8 mouse cellular contexts compared by ENCODE assay signal in genomic region chr13:43304018-43304431, GRCm38 (mm10). TPM values are rescaled to one million over a fixed set of nuclear protein-coding genes. Genes with fewer than 3 reads are reported as not detected.
DNase-seq lines count a peak whose midpoint lies in the region; ATAC-seq and TF ChIP-seq lines count a peak whose summit lies in the region.

Gene Gfod1 (minus strand): TSS chr13:43304172.

- WGBS in forebrain, embryonic 12.5 days = 1% methylated on average over 49 of the region's 53 CpGs
- under 1% methylated on average over 50 of the region's 53 CpGs for WGBS in heart, postnatal 0 days
- under 1% methylated on average over 53 of the region's 53 CpGs for WGBS in liver, embryonic 16.5 days (ENCODE audit: insufficient replicate concordance)
- WGBS in neural tube, embryonic 13.5 days = under 1% methylated on average over 53 of the region's 53 CpGs

- H3K36me3 ChIP-seq in forebrain, embryonic 12.5 days (replicated peaks) = no peaks in the 10 kb centered on the region
- no peaks in the 10 kb centered on the region for H3K36me3 ChIP-seq in heart, postnatal 0 days (replicated peaks; ENCODE audit: control insufficient read depth, insufficient read depth, low read length)
- H3K36me3 ChIP-seq in liver, embryonic 16.5 days (ENCODE audit: control insufficient read depth, insufficient read depth) = no peaks in the 10 kb centered on the region
- H3K36me3 ChIP-seq in neural tube, embryonic 13.5 days = no peaks in the 10 kb centered on the region
- no peaks in the 10 kb centered on the region for H3K36me3 ChIP-seq in testis, adult 2 months (ENCODE audit: control insufficient read depth, insufficient read depth, low read length)

- peak; percentile 96 for ATAC-seq in forebrain, embryonic 12.5 days (ENCODE audit: low FRiP score)
- ATAC-seq in heart, postnatal 0 days (ENCODE audit: insufficient read depth, low read depth) = peak; percentile 97
- ATAC-seq in liver, embryonic 16.5 days (ENCODE audit: low read depth) = peak; percentile 97
- ATAC-seq in neural tube, embryonic 13.5 days (ENCODE audit: low read depth) = peak; percentile 94

- peak; percentile 88 to 93 for DNase-seq in CD8-positive naive resting alpha-beta T cell, adult 2 months (ENCODE audit: low read depth in 2 of 2, low spot score in 2 of 2)
- DNase-seq in c-Kit-positive CD71-positive TER-119-negative erythroid progenitor cells, embryonic 14.5 days (ENCODE audit: low read depth) = peak; percentile 84
- DNase-seq in heart, postnatal 0 days (ENCODE audit: low spot score) = peak; percentile 98
- peak; percentile 95 to 97 for DNase-seq in kidney, postnatal 4 days

- peak within 1 kb of the TSS; percentile 99 for H3K4me2 ChIP-seq in forebrain, embryonic 12.5 days
- peak within 1 kb of the TSS; percentile 99 for H3K4me2 ChIP-seq in heart, postnatal 0 days (ENCODE audit: low read depth, low read length)
- H3K4me2 ChIP-seq in liver, embryonic 16.5 days (ENCODE audit: low read depth, low read length) = peak within 1 kb of the TSS; percentile 93
- H3K4me2 ChIP-seq in neural tube, embryonic 13.5 days = peak within 1 kb of the TSS; percentile 68

- TF ChIP-seq CTCF in heart, postnatal 0 days (IDR thresholded peaks at IDR 0.05; ENCODE audit: low read depth) = peak; percentile 42
- no peak for TF ChIP-seq CTCF in testis, adult 2 months (IDR thresholded peaks at IDR 0.05; ENCODE audit: control insufficient read depth, insufficient read depth, insufficient replicate concordance, low read depth, low read length)

- TF ChIP-seq POLR2A in testis, adult 2 months (IDR thresholded peaks at IDR 0.05; ENCODE audit: control insufficient read depth, low read depth, low read length) = 0 out of 2 replicates have a peak, but pooled peaks have one; percentile 13

- peaks cover 61% of the 10 kb centered on the region for H3K27me3 ChIP-seq in forebrain, embryonic 12.5 days
- no peaks in the 10 kb centered on the region for H3K27me3 ChIP-seq in heart, postnatal 0 days (ENCODE audit: control insufficient read depth, insufficient read depth, low read length)
- H3K27me3 ChIP-seq in liver, embryonic 16.5 days (ENCODE audit: control insufficient read depth, insufficient read depth, low read depth, low read length) = peaks cover 52% of the 10 kb centered on the region
- peaks cover 26% of the 10 kb centered on the region for H3K27me3 ChIP-seq in neural tube, embryonic 13.5 days
- H3K27me3 ChIP-seq in testis, adult 2 months (ENCODE audit: control insufficient read depth, insufficient read depth, low read length) = no peaks in the 10 kb centered on the region

- H3K9me3 ChIP-seq in forebrain, embryonic 12.5 days = no peaks in the 10 kb centered on the region
- no peaks in the 10 kb centered on the region for H3K9me3 ChIP-seq in heart, postnatal 0 days (replicated peaks; ENCODE audit: control insufficient read depth, low read length)
- no peaks in the 10 kb centered on the region for H3K9me3 ChIP-seq in liver, embryonic 16.5 days (replicated peaks; ENCODE audit: control insufficient read depth, low read length)
- H3K9me3 ChIP-seq in neural tube, embryonic 13.5 days = no peaks in the 10 kb centered on the region

- peak within 1 kb of the TSS; percentile 75 for H3K9ac ChIP-seq in forebrain, embryonic 12.5 days
- peak within 1 kb of the TSS; percentile 81 for H3K9ac ChIP-seq in heart, postnatal 0 days (replicated peaks; ENCODE audit: low read depth, low read length)
- peak within 1 kb of the TSS; percentile 81 for H3K9ac ChIP-seq in liver, embryonic 16.5 days (ENCODE audit: low read depth, low read length)
- H3K9ac ChIP-seq in neural tube, embryonic 13.5 days = peak within 1 kb of the TSS; percentile 92

- H3K4me3 ChIP-seq in forebrain, embryonic 12.5 days (replicated peaks) = peak within 1 kb of the TSS; percentile 75
- peak within 1 kb of the TSS; percentile 88 for H3K4me3 ChIP-seq in heart, postnatal 0 days (ENCODE audit: low read depth, low read length)
- H3K4me3 ChIP-seq in liver, embryonic 16.5 days (ENCODE audit: low read depth, low read length) = peak within 1 kb of the TSS; percentile 74
- peak within 1 kb of the TSS; percentile 85 for H3K4me3 ChIP-seq in neural tube, embryonic 13.5 days
- peak within 1 kb of the TSS; percentile 26 for H3K4me3 ChIP-seq in testis, adult 2 months (ENCODE audit: control insufficient read depth, low read depth, low read length)

- peak within 1 kb of the TSS; percentile 81 for H3K27ac ChIP-seq in forebrain, embryonic 12.5 days
- H3K27ac ChIP-seq in heart, postnatal 0 days (ENCODE audit: low read depth) = peak within 1 kb of the TSS; percentile 92
- peak within 1 kb of the TSS; percentile 80 for H3K27ac ChIP-seq in liver, embryonic 16.5 days (ENCODE audit: low read length)
- peak within 1 kb of the TSS; percentile 94 for H3K27ac ChIP-seq in neural tube, embryonic 13.5 days (replicated peaks)
- H3K27ac ChIP-seq in testis, adult 2 months (ENCODE audit: control insufficient read depth, insufficient read depth, low read depth, low read length) = no peak within 1 kb of the TSS

- TF ChIP-seq EP300 in heart, postnatal 0 days (IDR thresholded peaks at IDR 0.05; ENCODE audit: low read depth) = no peak

- H3K4me1 ChIP-seq in forebrain, embryonic 12.5 days = peaks cover 45% of the 10 kb centered on the region
- peaks cover 25% of the 10 kb centered on the region for H3K4me1 ChIP-seq in heart, postnatal 0 days (ENCODE audit: control insufficient read depth, insufficient read depth)
- peaks cover 28% of the 10 kb centered on the region for H3K4me1 ChIP-seq in liver, embryonic 16.5 days (ENCODE audit: control insufficient read depth, low read depth, low read length)
- H3K4me1 ChIP-seq in neural tube, embryonic 13.5 days (replicated peaks) = peaks cover 46% of the 10 kb centered on the region
- peaks cover 20% of the 10 kb centered on the region for H3K4me1 ChIP-seq in testis, adult 2 months (ENCODE audit: control insufficient read depth, insufficient read depth, low read length)

RNA-seq across cellular contexts. Expression of gene Gfod1, which starts in this region (rescaled TPM):
- polyA plus RNA-seq in forebrain, embryonic 12.5 days (2016; fragmentation: Nextera tagmentation; extraction: Ambion mirVana) = 0.97 and 1.1 TPM in 2 replicates
- total RNA-seq in heart, postnatal 0 days (2014; rRNA removed; ENCODE audit: low replicate concordance) = 14.4 and 20.5 TPM in 2 replicates
- polyA plus RNA-seq in heart, postnatal 0 days (2015; fragmentation: Nextera tagmentation; extraction: Ambion mirVana) = 1.5 and 2.5 TPM in 2 replicates
- 0.59 and 0.63 TPM in 2 replicates for polyA plus RNA-seq in liver, embryonic 16.5 days (2015; fragmentation: Nextera tagmentation; extraction: Ambion mirVana)
- polyA plus RNA-seq in neural tube, embryonic 13.5 days (2015; fragmentation: Nextera tagmentation; extraction: Ambion mirVana) = 1.8 and 2.0 TPM in 2 replicates
- 0.17 and 0.19 TPM in 2 replicates for polyA plus RNA-seq in testis, adult 2 months (2012; rRNA removed)

Comparison
In these comparisons a context has a peak if more than half of its experiments do, and no peak if none do; other contexts are left out.
1. Peak in ATAC-seq, H3K4me3 ChIP-seq, H3K27ac ChIP-seq, H3K9ac ChIP-seq and H3K4me2 ChIP-seq in liver, embryonic 16.5 days; RNA of the gene not detected or under 1 TPM.
2. H3K4me3 ChIP-seq: peak in every context shown above with its lines; median percentile 88 in heart, postnatal 0 days; 85 in neural tube, embryonic 13.5 days; 75 in forebrain, embryonic 12.5 days; 74 in liver, embryonic 16.5 days; 26 in testis, adult 2 months.